Mouse (Mus musculus) adrenal gland, adult 8-10 months (tissue): ENCODE measurements around the gene Cenpm. TPM values are rescaled to one million over a fixed set of nuclear protein-coding genes. Genes with fewer than 3 reads are reported as not detected.

ENCODE experiments used
- DNase-seq: peaks from one replicate; pipeline ENCODE4 v3.0.0; 2022
- microRNA-seq, 2 experiments: library from miRNA; unstranded; fragments of <30 nt; microRNA quantifications; one replicate each; pipeline ENCODE4 v1.2.0; 2022
- total RNA-seq, 4 experiments: library from RNA; stranded (reverse); gene quantifications; 2 replicates each; pipeline ENCODE4 v1.2.4; 2022

Gene Cenpm
- total RNA-seq, 4 experiments from 2014 or later = 0.87 to 3.8 (median 1.8) TPM

GRCm38 (mm10) chr15:82188481-82189240 is 55.9 kb downstream of the Cenpm start:
- no peak for DNase-seq

- DNase-seq = no peak
Measured at GRCm38 (mm10) chr15:82187924-82188323, 56.6 kb downstream of the Cenpm start.

GRCm38 (mm10) chr15:82187401-82187800 is 57.1 kb downstream of the Cenpm start:
- DNase-seq = no peak

GRCm38 (mm10) chr15:82186931-82187330 is 57.6 kb downstream of the Cenpm start:
- no peak for DNase-seq

GRCm38 (mm10) chr15:82186131-82186530 is 58.4 kb downstream of the Cenpm start:
- DNase-seq = no peak

GRCm38 (mm10) chr15:82185062-82185783 is 59.3 kb downstream of the Cenpm start:
- DNase-seq = no peak

GRCm38 (mm10) chr15:82184656-82185055 is 59.9 kb downstream of the Cenpm start:
- no peak for DNase-seq

- no peak for DNase-seq
Measured at GRCm38 (mm10) chr15:82184183-82184582, 60.4 kb downstream of the Cenpm start.

Small RNA genes within 50 kb of the gene (microRNA-seq; reads per million reads assigned to microRNA genes)
- 13.5 to 21.8 reads per million in 2 experiments for gene Mir33

Other genes starting within 250 kb of the Cenpm start
- 100 to 1,000 TPM in 2 of 4 experiments, 10 to 100 TPM in 2; 50.8 to 137 (median 93.4) TPM for gene Desi1, start 210.9 kb downstream of the Cenpm start, total RNA-seq
- gene Snu13, start 197.2 kb downstream of the Cenpm start, total RNA-seq = 10 to 100 TPM; 77.0 to 94.9 (median 88.2) TPM
- not detected for gene 4930407I10Rik, start 185.6 kb downstream of the Cenpm start, total RNA-seq
- gene Mei1, start 174.8 kb downstream of the Cenpm start, total RNA-seq = 1 to 10 TPM in 3 of 4 experiments, under 1 TPM in 1; 0.74 to 4.1 (median 2.4) TPM
- 10 to 100 TPM in 3 of 4 experiments, 1 to 10 TPM in 1; 8.9 to 13.7 (median 12.5) TPM for gene Ccdc134, start 116.8 kb downstream of the Cenpm start, total RNA-seq
- gene Srebf2, start 97.6 kb downstream of the Cenpm start, total RNA-seq = 100 to 1,000 TPM in 2 of 4 experiments, 10 to 100 TPM in 2; 83.2 to 144 (median 107) TPM
- under 1 TPM in 3 of 4 experiments, not detected in 1; 0.14 to 0.24 (median 0.17) TPM for gene Shisa8, start 31.9 kb downstream of the Cenpm start, total RNA-seq
- gene Tnfrsf13c, start 20.4 kb downstream of the Cenpm start, total RNA-seq = under 1 TPM in 2 of 4 experiments, not detected in 2; 0.45 to 0.92 TPM
- gene 1500009C09Rik, start 7.6 kb upstream of the Cenpm start, total RNA-seq = under 1 TPM; 0.35 to 0.62 (median 0.39) TPM
- 1 to 10 TPM; 3.0 to 6.9 (median 3.5) TPM for gene Sept3, start 30.1 kb upstream of the Cenpm start, total RNA-seq
- not detected for gene Wbp2nl, start 54.2 kb upstream of the Cenpm start, total RNA-seq
- 10 to 100 TPM; 68.6 to 89.3 (median 77.9) TPM for gene Naga, start 94.2 kb upstream of the Cenpm start, total RNA-seq
- 1 to 10 TPM in 2 of 4 experiments, under 1 TPM in 2; 0.74 to 2.0 (median 1.4) TPM for gene Pheta2, start 94.2 kb upstream of the Cenpm start, total RNA-seq
- gene Smdt1, start 94.2 kb upstream of the Cenpm start, total RNA-seq = 100 to 1,000 TPM; 137 to 205 (median 157) TPM
- 100 to 1,000 TPM; 293 to 470 (median 376) TPM for gene Ndufa6, start 109.6 kb upstream of the Cenpm start, total RNA-seq
- gene Cyp2d22, start 135.5 kb upstream of the Cenpm start, total RNA-seq = 10 to 100 TPM; 42.2 to 46.6 (median 45.6) TPM
- under 1 TPM in 2 of 4 experiments, not detected in 2; 0.22 to 0.42 TPM for gene Cyp2d11, start 149.3 kb upstream of the Cenpm start, total RNA-seq
- 1 to 10 TPM in 1 of 4 experiments, not detected in 3; 1.1 TPM for gene Cyp2d10, start 162.4 kb upstream of the Cenpm start, total RNA-seq
- gene Cyp2d9, start 188.7 kb upstream of the Cenpm start, total RNA-seq = 1 to 10 TPM in 1 of 4 experiments, under 1 TPM in 1, not detected in 2; 0.46 to 2.5 TPM